Mouse (Mus musculus): ENCODE data around the gene Gp1ba. TPM values are rescaled to one million over a fixed set of nuclear protein-coding genes. Genes with fewer than 3 reads are reported as not detected.
A peak's percentile ranks its signal among the peaks of the same experiment; 100 is the strongest.

The Gp1ba gene
- polyA plus RNA-seq, 1 experiment from 2014 or later, result 0.23 TPM

GRCm38 (mm10) chr11:70654923-70655570, 16.1 kb downstream of the Gp1ba start:
- ATAC-seq (ENCODE audit: insufficient number of reproducible peaks, low FRiP score, low TSS enrichment, low read depth), result peak; percentile 76
- Histone ChIP-seq H3K27ac (replicated peaks) (peak overlapping the region; percentile 99), H3K4me1 (peaks cover 60% of the 10 kb centered on the region), H3K27me3 (no peaks in the 10 kb centered on the region), H3K36me3 (peaks cover 24% of the 10 kb centered on the region), H3K9me3 (replicated peaks) (no peaks in the 10 kb centered on the region), H3K4me3 (replicated peaks) (peak overlapping the region; percentile 100), H3K4me2 (replicated peaks) (peak overlapping the region; percentile 91), H3K9ac (peak overlapping the region; percentile 29)
- under 1% methylated on average over 48 of the region's 48 CpGs for WGBS

GRCm38 (mm10) chr11:70655571-70656455, 16.9 kb downstream of the Gp1ba start:
- WGBS, result under 1% methylated on average over 61 of the region's 61 CpGs
- peak overlapping the region; percentile 29 for H3K9ac ChIP-seq
- peaks cover 21% of the 10 kb centered on the region for H3K36me3 ChIP-seq
- ATAC-seq (ENCODE audit: insufficient number of reproducible peaks, low FRiP score, low TSS enrichment, low read depth), result peak; percentile 27; the same call in 1 of the 2 replicates
- peak overlapping the region; percentile 99 for H3K27ac ChIP-seq (replicated peaks)
- peak overlapping the region; percentile 91 for H3K4me2 ChIP-seq (replicated peaks)
- H3K4me1 ChIP-seq, result peaks cover 55% of the 10 kb centered on the region
- H3K4me3 ChIP-seq (replicated peaks), result peak overlapping the region; percentile 100
- no peaks in the 10 kb centered on the region for H3K27me3 ChIP-seq
- no peaks in the 10 kb centered on the region for H3K9me3 ChIP-seq (replicated peaks)

GRCm38 (mm10) chr11:70656456-70656927, 17.6 kb downstream of the Gp1ba start:
- Histone ChIP-seq H3K27me3 (no peaks in the 10 kb centered on the region), H3K9me3 (replicated peaks) (no peaks in the 10 kb centered on the region), H3K36me3 (peaks cover 18% of the 10 kb centered on the region; the same call in 1 of the 2 replicates), H3K27ac (replicated peaks) (peak overlapping the region; percentile 99), H3K4me2 (replicated peaks) (peak overlapping the region; percentile 91), H3K4me3 (replicated peaks) (peak overlapping the region; percentile 100), H3K4me1 (peaks cover 48% of the 10 kb centered on the region), H3K9ac (peak overlapping the region; percentile 29)
- WGBS, result 6% methylated on average over 16 of the region's 16 CpGs
- ATAC-seq (ENCODE audit: insufficient number of reproducible peaks, low FRiP score, low TSS enrichment, low read depth), result peak; percentile 24; the same call in 1 of the 2 replicates

GRCm38 (mm10) chr11:70656964-70657363, 18.0 kb downstream of the Gp1ba start, which contains the start of gene Eno3:
Gene Eno3 (plus strand): TSS chr11:70657202.
- WGBS, result 14% methylated on average over 3 of the region's 3 CpGs
- Histone ChIP-seq H3K4me1 (peaks cover 44% of the 10 kb centered on the region), H3K27ac (replicated peaks) (peak within 1 kb of the TSS; percentile 99)

GRCm38 (mm10) chr11:70657573-70657972, 18.7 kb downstream of the Gp1ba start:
- Histone ChIP-seq H3K4me1 (peaks cover 38% of the 10 kb centered on the region), H3K4me2 (replicated peaks) (no peak overlapping the region), H3K9ac (no peak overlapping the region), H3K27ac (replicated peaks) (peak overlapping the region; percentile 99; the same call in 1 of the 2 replicates), H3K27me3 (no peaks in the 10 kb centered on the region), H3K9me3 (replicated peaks) (no peaks in the 10 kb centered on the region), H3K4me3 (replicated peaks) (peak overlapping the region; percentile 5; the same call in 1 of the 2 replicates), H3K36me3 (peaks cover 21% of the 10 kb centered on the region)
- WGBS, result 46% methylated on average over 6 of the region's 6 CpGs
- no peak for ATAC-seq (ENCODE audit: insufficient number of reproducible peaks, low FRiP score, low TSS enrichment, low read depth)

More at GRCm38 (mm10) chr11:70656964-70657363, 18.0 kb downstream of the Gp1ba start, which contains the start of gene Eno3:
- Histone ChIP-seq H3K9ac (peak within 1 kb of the TSS; percentile 29), H3K4me3 (replicated peaks) (peak within 1 kb of the TSS; percentile 100), H3K4me2 (replicated peaks) (peak within 1 kb of the TSS; percentile 91), H3K36me3 (peaks cover 21% of the 10 kb centered on the region), H3K9me3 (replicated peaks) (no peaks in the 10 kb centered on the region), H3K27me3 (no peaks in the 10 kb centered on the region)
- ATAC-seq (ENCODE audit: insufficient number of reproducible peaks, low FRiP score, low TSS enrichment, low read depth), result no peak

- no peaks in the 10 kb centered on the region for H3K27me3 ChIP-seq
- H3K36me3 ChIP-seq, result peaks cover 24% of the 10 kb centered on the region
- ATAC-seq (ENCODE audit: insufficient number of reproducible peaks, low FRiP score, low TSS enrichment, low read depth), result no peak
- H3K9ac ChIP-seq, result no peak overlapping the region
- WGBS, result 49% methylated on average over 9 of the region's 9 CpGs
- no peaks in the 10 kb centered on the region for H3K9me3 ChIP-seq (replicated peaks)
- peak overlapping the region; percentile 6; the same call in 1 of the 2 replicates for H3K4me2 ChIP-seq (replicated peaks)
- H3K4me1 ChIP-seq, result peaks cover 33% of the 10 kb centered on the region
- peak overlapping the region; percentile 5; the same call in 1 of the 2 replicates for H3K4me3 ChIP-seq (replicated peaks)
- H3K27ac ChIP-seq (replicated peaks), result no peak overlapping the region
Observed at GRCm38 (mm10) chr11:70657991-70658390, 19.1 kb downstream of the Gp1ba start.

- Histone ChIP-seq H3K27ac (replicated peaks) (0 out of 2 replicates have a peak overlapping the region, but pooled peaks have one; percentile 0), H3K27me3 (no peaks in the 10 kb centered on the region), H3K4me3 (replicated peaks) (no peak overlapping the region), H3K9me3 (replicated peaks) (no peaks in the 10 kb centered on the region), H3K4me1 (peaks cover 32% of the 10 kb centered on the region), H3K36me3 (peaks cover 29% of the 10 kb centered on the region), H3K4me2 (replicated peaks) (0 out of 2 replicates have a peak overlapping the region, but pooled peaks have one; percentile 6), H3K9ac (0 out of 2 replicates have a peak overlapping the region, but pooled peaks have one; percentile 1)
- 66% methylated on average over 5 of the region's 5 CpGs for WGBS
- ATAC-seq (ENCODE audit: insufficient number of reproducible peaks, low FRiP score, low TSS enrichment, low read depth), result no peak
Observed at GRCm38 (mm10) chr11:70658521-70658920, 19.6 kb downstream of the Gp1ba start.

- no peaks in the 10 kb centered on the region for H3K27me3 ChIP-seq
- ATAC-seq (ENCODE audit: insufficient number of reproducible peaks, low FRiP score, low TSS enrichment, low read depth), result no peak
- H3K9me3 ChIP-seq (replicated peaks), result no peaks in the 10 kb centered on the region
- H3K4me2 ChIP-seq (replicated peaks), result no peak overlapping the region
- no peak overlapping the region for H3K9ac ChIP-seq
- H3K36me3 ChIP-seq, result peaks cover 33% of the 10 kb centered on the region
- H3K27ac ChIP-seq (replicated peaks), result 0 out of 2 replicates have a peak overlapping the region, but pooled peaks have one; percentile 0
- H3K4me1 ChIP-seq, result peaks cover 32% of the 10 kb centered on the region
- no peak overlapping the region for H3K4me3 ChIP-seq (replicated peaks)
- 58% methylated on average over 8 of the region's 8 CpGs for whole genome bisulfite sequencing
Observed at GRCm38 (mm10) chr11:70658942-70659341, 20.0 kb downstream of the Gp1ba start.

GRCm38 (mm10) chr11:70660571-70660970, 21.6 kb downstream of the Gp1ba start:
- H3K27ac ChIP-seq (replicated peaks), result no peak overlapping the region

GRCm38 (mm10) chr11:70663101-70663500, 24.2 kb downstream of the Gp1ba start:
- no peaks in the 10 kb centered on the region for H3K27me3 ChIP-seq
- ATAC-seq (ENCODE audit: insufficient number of reproducible peaks, low FRiP score, low TSS enrichment, low read depth), result no peak
- no peak overlapping the region for H3K4me2 ChIP-seq (replicated peaks)
- H3K4me1 ChIP-seq, result peaks cover 21% of the 10 kb centered on the region
- no peak overlapping the region for H3K9ac ChIP-seq
- WGBS, result 91% methylated on average over 8 of the region's 8 CpGs
- peaks cover 56% of the 10 kb centered on the region for H3K36me3 ChIP-seq
- H3K27ac ChIP-seq (replicated peaks), result no peak overlapping the region
- H3K9me3 ChIP-seq (replicated peaks), result no peaks in the 10 kb centered on the region
- no peak overlapping the region for H3K4me3 ChIP-seq (replicated peaks)

More at GRCm38 (mm10) chr11:70660571-70660970, 21.6 kb downstream of the Gp1ba start:
- ATAC-seq (ENCODE audit: insufficient number of reproducible peaks, low FRiP score, low TSS enrichment, low read depth), result no peak
- Histone ChIP-seq H3K27me3 (no peaks in the 10 kb centered on the region), H3K4me2 (replicated peaks) (no peak overlapping the region), H3K36me3 (peaks cover 49% of the 10 kb centered on the region), H3K9me3 (replicated peaks) (no peaks in the 10 kb centered on the region), H3K4me1 (peaks cover 31% of the 10 kb centered on the region), H3K9ac (no peak overlapping the region), H3K4me3 (replicated peaks) (no peak overlapping the region)
- 84% methylated on average over 8 of the region's 8 CpGs for WGBS

GRCm38 (mm10) chr11:70663957-70664356, 25.0 kb downstream of the Gp1ba start:
- no peak for ATAC-seq (ENCODE audit: insufficient number of reproducible peaks, low FRiP score, low TSS enrichment, low read depth)
- no peaks in the 10 kb centered on the region for H3K9me3 ChIP-seq (replicated peaks)
- H3K27me3 ChIP-seq, result no peaks in the 10 kb centered on the region
- H3K4me3 ChIP-seq (replicated peaks), result no peak overlapping the region
- H3K36me3 ChIP-seq, result peaks cover 56% of the 10 kb centered on the region
- WGBS, result 86% methylated on average over 6 of the region's 6 CpGs
- H3K4me1 ChIP-seq, result peaks cover 19% of the 10 kb centered on the region
- no peak overlapping the region for H3K4me2 ChIP-seq (replicated peaks)
- H3K27ac ChIP-seq (replicated peaks), result no peak overlapping the region
- H3K9ac ChIP-seq, result no peak overlapping the region

All from embryonic facial prominence, embryonic 15.5 days (tissue).